Mouse (Mus musculus) heart, postnatal 0 days (tissue): ENCODE data around the gene Fam227b.

Experiments used
- CTCF ChIP-seq: IDR thresholded peaks from 2 replicates; pipeline ENCODE4 v1.5.1; 2016; ENCODE audit warnings: antibody characterized with exemption, control low read depth, low read depth
- EP300 ChIP-seq: IDR thresholded peaks from 2 replicates; pipeline ENCODE4 v1.6.1; 2016; ENCODE audit warnings: antibody characterized with exemption, low read depth

DNA sequence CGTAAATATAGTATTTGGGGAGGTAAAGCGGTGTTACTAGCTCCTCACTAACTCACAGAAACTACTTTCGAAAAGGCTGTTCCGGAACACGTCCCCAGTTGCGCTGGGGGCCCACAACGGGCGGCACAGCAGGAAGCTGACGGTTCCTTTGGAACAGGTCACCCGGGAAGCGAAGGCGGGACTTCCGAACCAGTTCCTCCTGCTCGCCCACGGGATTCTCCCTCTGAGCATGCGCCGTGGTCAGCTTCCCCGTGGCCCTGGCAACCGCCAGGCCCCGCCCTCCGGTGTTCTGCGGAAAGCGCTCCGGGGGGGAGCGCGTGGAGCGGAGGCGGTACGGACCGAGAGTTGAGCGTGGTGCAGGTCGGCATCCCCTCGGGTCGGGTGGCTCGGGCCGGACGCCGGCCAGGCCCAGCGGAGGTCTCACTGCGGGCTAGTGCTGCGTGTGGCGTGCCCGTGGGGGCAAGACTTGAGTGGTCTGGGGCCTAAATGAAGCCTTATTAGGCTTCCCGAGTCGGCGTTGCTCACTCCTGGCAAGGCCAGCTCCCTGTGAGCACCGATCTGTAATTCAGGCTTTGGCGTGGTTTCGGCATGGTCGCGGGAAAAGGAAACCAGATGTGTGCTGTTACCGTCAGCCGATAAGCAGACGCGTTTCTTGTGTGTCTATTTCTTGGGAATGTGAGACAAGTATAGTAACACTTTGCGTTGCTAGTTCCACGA is at the start of gene Fam227b, which contains the start of gene Dtwd1:
- TF ChIP-seq CTCF (no peak), EP300 (peak; percentile 54; the same call in 1 of the 2 replicates)
